Mouse (Mus musculus) G1E (cell line): Measurements from ENCODE around the gene Spata18.

Source experiments
- CTCF ChIP-seq: IDR thresholded peaks from 2 replicates; pipeline ENCODE4 v1.5.1; 2012; ENCODE audit warnings: low read depth, low read length, inconsistent platforms, mixed read lengths
- GATA1 ChIP-seq: IDR thresholded peaks from 2 replicates; pipeline ENCODE4 v1.6.1; 2012; ENCODE audit warnings: borderline replicate concordance, low read length, inconsistent platforms, mixed read lengths
- TAL1 ChIP-seq: conservative IDR thresholded peaks from 2 replicates; pipeline ENCODE4 v1.6.1; 2012; ENCODE audit warnings: low read depth, low read length, inconsistent platforms, mixed read lengths

DNA sequence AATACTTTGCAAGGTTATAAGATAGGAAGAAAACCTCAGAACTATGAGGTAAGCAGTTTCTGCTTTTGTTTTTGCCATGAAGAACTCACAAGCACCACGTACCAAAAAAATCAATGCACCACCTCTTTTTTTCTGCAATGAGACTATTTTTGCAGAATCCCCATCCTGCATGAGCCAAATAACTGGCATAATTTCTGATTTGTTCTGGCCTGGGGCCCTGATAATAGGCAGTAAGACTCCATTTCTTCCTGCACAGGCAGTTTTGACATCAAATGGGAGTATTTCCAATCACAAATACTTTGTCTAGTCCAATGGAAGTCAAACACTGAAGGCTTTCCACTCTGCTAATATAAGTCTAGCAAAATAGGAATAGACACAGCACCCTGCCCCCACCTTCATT is 42.6 kb downstream of the Spata18 start:
- no peak for TF ChIP-seq GATA1
- no peak for TF ChIP-seq CTCF
- no peak for TF ChIP-seq TAL1
